Mouse (Mus musculus) heart, postnatal 25 days (tissue): ENCODE data around the gene Impdh2. TPM values are rescaled to one million over a fixed set of nuclear protein-coding genes. Genes with fewer than 3 reads are reported as not detected.
"Not testable (repeated sequence)": the region's sequence is repeated elsewhere in the genome, so short reads cannot be mapped to it uniquely, and the experiment has no call there.

Experiments
- DNase-seq: peaks from one replicate; pipeline ENCODE4 v3.0.0; 2022; ENCODE audit warnings: low spot score
- intact Hi-C: fragments of 180-260 bp; cut with DNase I; formaldehyde crosslinking; loops from one replicate; pipeline ENCODE4 v1.15.1; 2025
- microRNA-seq: library from miRNA; unstranded; fragments of <30 nt; microRNA quantifications from one replicate; pipeline ENCODE4 v1.2.0, GENCODE M21; 2022
- total RNA-seq, 2 experiments: library from RNA; stranded (reverse); gene quantifications; 2 replicates each; pipeline ENCODE4 v1.2.3; 2021

The Impdh2 gene
- total RNA-seq, 2 experiments from 2014 or later: 47.5 to 47.6 TPM

DNA sequence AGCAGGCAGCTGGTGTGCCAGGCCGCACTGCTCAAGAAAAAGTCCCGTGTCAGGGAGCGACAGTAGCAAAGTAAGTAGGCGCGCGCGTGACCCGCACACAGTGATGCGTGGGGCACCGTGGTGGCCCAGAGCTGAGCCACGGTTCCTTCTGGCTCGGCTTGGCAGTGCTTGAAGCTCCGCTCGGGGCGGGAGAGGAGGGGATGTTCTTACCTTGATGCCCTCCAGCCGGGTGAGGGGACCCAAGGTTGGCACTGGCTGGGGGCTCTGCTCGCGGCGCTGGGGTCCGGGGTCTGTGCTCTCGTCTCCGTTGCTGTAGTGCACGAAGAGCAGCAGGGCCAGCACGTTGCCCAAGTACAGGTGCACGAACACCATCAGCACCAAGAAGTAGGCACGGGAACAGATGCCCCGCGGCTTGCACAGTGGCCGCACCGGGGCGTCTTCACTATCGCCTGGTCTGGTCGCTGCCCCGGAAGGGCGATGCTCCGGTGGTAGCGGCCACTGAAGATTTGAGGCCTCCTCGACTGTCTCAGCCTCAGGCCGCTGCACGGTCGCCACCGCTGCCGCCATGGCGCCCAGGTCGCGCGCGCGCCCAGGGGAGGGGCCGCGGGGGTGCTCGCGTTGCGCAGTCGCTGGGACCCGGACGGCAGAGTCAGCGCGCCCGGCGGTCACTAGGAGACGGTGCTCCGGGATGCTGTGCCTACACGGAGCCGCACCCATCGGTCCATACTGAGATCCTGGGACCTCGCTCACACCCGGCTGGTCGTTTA is 37.1 kb downstream of the Impdh2 start, which contains the start of gene P4htm:
Gene P4htm (minus strand): TSS at position 670 of the 767 bp plus-strand sequence.
- intact Hi-C loops: loop anchor here (2.0 kb wide), 1 partner anchor 26 kb away; no protein-coding TSS in a partner anchor

DNA sequence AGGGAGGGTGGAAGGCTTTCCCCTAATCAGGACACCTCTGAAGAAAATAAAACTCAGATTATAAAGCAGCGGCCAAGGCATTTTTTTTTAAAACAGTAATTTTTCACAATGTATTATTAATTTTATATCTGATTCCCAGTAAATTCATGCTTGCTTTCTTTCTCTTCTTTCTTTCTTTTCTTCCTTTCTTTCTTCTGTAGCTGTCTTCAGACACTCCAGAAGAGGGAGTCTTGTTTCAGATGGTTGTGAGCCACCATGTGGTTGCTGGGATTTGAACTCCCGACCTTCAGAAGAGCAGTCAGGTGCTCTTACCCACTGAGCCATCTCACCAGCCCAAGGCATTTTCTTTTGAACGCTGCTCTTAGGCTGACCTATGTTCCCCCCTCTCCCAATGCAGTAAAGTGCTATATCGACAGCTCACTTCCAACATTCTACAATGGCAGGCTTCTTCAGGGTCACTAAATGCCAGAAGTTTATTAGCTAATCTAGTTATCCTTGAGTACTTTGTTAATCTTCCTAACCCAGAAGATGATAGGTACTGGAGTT is 39.0 kb downstream of the Impdh2 start:
- DNase-seq: no peak
- intact Hi-C loops: no loop called here

More for the DNA sequence above, 37.1 kb downstream of the Impdh2 start, which contains the start of gene P4htm:
- DNase-seq: peak; percentile 49

DNA sequence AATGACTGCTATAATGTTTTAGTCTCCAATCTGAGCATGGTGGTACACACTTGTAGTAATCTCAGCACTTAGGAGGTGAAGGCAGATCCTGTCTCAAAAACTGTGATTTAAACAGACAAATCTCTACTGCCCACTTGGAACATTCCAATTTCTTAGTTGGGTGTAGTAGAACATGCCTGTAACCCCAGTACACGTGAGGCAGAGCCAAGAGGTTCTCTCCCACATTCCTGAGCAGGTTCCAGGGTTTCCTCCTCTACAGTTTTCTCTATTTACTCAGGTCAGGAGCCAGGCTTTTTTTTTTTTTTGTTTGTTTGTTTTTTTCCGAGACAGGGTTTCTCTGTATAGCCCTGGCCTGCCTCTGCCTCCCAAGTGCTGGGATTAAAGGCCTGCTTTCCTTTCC is 39.9 kb downstream of the Impdh2 start:
- intact Hi-C loops: no loop called here
- DNase-seq: no peak

DNA sequence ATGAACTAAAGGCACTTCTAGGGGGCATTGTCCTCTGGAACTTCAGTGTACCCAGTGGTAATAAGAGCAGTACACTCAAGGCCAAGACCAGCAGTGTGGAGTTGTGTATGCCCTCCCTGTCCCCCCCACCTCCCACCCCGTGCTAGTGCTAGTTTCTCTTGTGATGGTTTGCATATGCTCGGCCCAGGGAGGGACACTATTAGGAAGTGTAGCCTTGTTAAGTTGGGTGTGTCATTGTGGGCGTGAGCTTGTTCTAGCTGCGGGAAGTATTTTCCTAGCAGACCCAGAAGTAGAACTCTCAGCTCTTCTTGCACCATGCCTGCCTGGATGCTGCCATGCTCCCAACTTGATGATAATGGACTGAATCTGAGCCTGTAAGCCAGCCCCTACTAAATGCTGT is 41.9 kb downstream of the Impdh2 start:
- intact Hi-C loops: no loop called here
- no peak for DNase-seq

DNA sequence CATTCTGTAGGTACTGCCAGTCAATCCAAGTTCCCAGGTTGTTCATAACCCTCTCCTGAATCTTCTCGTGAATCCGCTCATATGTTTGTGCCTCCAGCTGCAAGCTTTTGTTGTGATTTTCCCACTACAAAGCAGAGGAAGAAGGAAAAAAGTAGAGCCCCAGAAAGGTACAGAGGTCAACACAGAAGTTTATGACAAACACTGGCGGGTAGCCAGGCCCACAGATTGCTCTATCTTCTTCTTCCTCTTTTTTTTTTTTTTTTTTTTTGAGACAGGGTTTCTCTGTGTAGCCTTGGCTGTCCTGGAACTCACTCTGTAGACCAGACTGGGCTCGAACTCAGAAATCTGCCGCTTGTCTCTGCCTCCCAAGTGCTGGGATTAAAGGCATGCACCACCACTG is 47.8 kb downstream of the Impdh2 start:
- DNase-seq, intact Hi-C loops: not testable (repeated sequence)

DNA sequence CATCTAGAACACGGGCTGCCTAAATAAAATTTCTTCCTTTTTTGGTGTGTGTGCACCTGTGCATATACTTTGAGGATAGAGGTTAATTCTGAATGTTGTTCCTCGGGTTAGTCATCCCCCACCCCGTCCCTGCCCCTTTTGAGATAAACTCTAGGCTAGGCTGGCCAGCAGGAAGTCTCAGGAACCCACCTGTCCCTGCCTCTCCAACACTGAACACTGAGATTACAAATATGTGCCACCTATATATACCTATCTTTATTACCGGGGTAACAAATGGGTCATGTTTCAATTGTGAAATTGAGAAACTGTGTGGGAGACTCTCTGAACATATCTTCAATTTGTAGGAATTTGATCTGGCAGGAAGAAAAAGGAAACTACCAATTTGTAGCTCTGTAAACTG is 48.8 kb downstream of the Impdh2 start:
- intact Hi-C loops: no loop called here
- DNase-seq: no peak

DNA sequence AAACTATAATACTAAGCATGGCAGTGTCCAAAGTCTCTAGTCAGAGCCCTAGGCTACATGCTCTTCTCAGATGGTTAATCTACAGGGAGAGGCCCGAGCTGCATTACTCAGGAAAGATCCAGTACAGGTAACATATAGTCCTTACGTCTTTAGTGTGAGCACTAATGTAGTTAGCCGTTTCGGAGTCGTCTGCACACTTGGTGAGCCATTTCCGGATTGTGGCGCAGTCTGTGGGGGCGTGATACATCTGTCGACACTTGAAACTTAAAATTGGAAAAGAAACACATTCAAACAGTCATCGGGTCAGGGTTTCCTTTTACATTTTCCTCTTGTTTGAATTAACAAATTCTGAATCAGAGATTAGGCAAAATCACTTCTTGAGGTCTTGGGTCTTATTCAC is 51.4 kb downstream of the Impdh2 start:
- DNase-seq: no peak
- intact Hi-C loops: no loop called here

Small RNAs within 50 kb of the gene (microRNA-seq; reads per million reads assigned to microRNA genes)
- gene Gm24083 (not detected), gene Mir191 (not detected), gene Mir425 (1,386 reads per million, percentile 81 among the genes with 10 or more reads in this experiment)

Other genes starting within 250 kb of the Impdh2 start
- 100 to 1,000 TPM; 108 to 130 TPM for gene Gpx1, start 221.4 kb upstream of the Impdh2 start, total RNA-seq
- gene Usp4, start 212.4 kb upstream of the Impdh2 start, total RNA-seq: 10 to 100 TPM; 71.1 to 71.4 TPM
- gene 1700102P08Rik, start 167.5 kb upstream of the Impdh2 start, total RNA-seq: under 1 TPM; 0.73 to 0.78 TPM
- not detected for gene Ccdc36, start 131.8 kb upstream of the Impdh2 start, total RNA-seq
- gene BC048562, start 123.8 kb upstream of the Impdh2 start, total RNA-seq: not detected
- gene Ccdc71, start 99.8 kb upstream of the Impdh2 start, total RNA-seq: 10 to 100 TPM; 25.8 to 26.4 TPM
- 10 to 100 TPM in 1 of 2 experiments, 1 to 10 TPM in 1; 9.5 to 10.1 TPM for gene Klhdc8b, start 98.7 kb upstream of the Impdh2 start, total RNA-seq
- 100 to 1,000 TPM; 354 to 360 TPM for gene Lamb2, start 80.5 kb upstream of the Impdh2 start, total RNA-seq
- gene Usp19, start 69.7 kb upstream of the Impdh2 start, total RNA-seq: 10 to 100 TPM; 78.7 to 93.7 TPM
- gene Qars, start 52.6 kb upstream of the Impdh2 start, total RNA-seq: 10 to 100 TPM; 74.2 to 74.3 TPM
- gene Qrich1, start 43.5 kb upstream of the Impdh2 start, total RNA-seq: 10 to 100 TPM; 61.6 to 65.7 TPM
- 10 to 100 TPM; 70.6 to 77.9 TPM for gene Ndufaf3, start 7.1 kb downstream of the Impdh2 start, total RNA-seq
- gene Dalrd3, start 9.6 kb downstream of the Impdh2 start, total RNA-seq: 10 to 100 TPM; 21.0 to 21.3 TPM
- gene Wdr6, start 18.5 kb downstream of the Impdh2 start, total RNA-seq: 10 to 100 TPM; 14.3 to 16.1 TPM
- 10 to 100 TPM; 14.5 to 18.5 TPM for gene P4htm, start 37.4 kb downstream of the Impdh2 start, total RNA-seq
- 10 to 100 TPM; 41.3 to 42.2 TPM for gene Arih2, start 89.1 kb downstream of the Impdh2 start, total RNA-seq
- gene Slc25a20, start 101.8 kb downstream of the Impdh2 start, total RNA-seq: 100 to 1,000 TPM; 192 to 211 TPM
- 10 to 100 TPM; 80.3 to 81.8 TPM for gene Prkar2a, start 129.0 kb downstream of the Impdh2 start, total RNA-seq
- 10 to 100 TPM; 21.1 to 26.4 TPM for gene Ip6k2, start 223.5 kb downstream of the Impdh2 start, total RNA-seq
- gene Nckipsd, start 248.1 kb downstream of the Impdh2 start, total RNA-seq: 1 to 10 TPM; 7.9 to 8.3 TPM